Mouse (Mus musculus) midbrain, embryonic 14.5 days (tissue): ENCODE measurements at regions not wholly inside any gene's neighbourhood (a gene's known extent, or its start where the extent isn't known, plus 50 kb on each side); places are given as distances from the start of the nearest gene placed in this dataset.

Experiments
- ATAC-seq: fragments of 200-750 bp; cut with Nextera tagmentation; 2 replicates; pipeline ENCODE4 v1.8.0; 2017; ENCODE audit warnings: moderate number of reproducible peaks, moderate library complexity; ENCODE audit not compliant: low FRiP score, low TSS enrichment
- DNase-seq: peaks from one replicate; pipeline ENCODE4 v3.0.0-alpha.2; 2015
- H3K27ac ChIP-seq: fragments of 300-500 bp; sonication (generic); replicated peaks from 2 replicates; pipeline ENCODE4 v1.5.1; 2014; ENCODE audit warnings: mild to moderate bottlenecking, low read depth, low read length, moderate library complexity
- H3K27me3 ChIP-seq: fragments of 300-500 bp; sonication (generic); 2 replicates; pipeline ENCODE4 v1.6.1; 2014; ENCODE audit warnings: low read length, control low read depth, mixed read lengths; ENCODE audit not compliant: control insufficient read depth, insufficient read depth
- H3K36me3 ChIP-seq: fragments of 300-500 bp; sonication (generic); 2 replicates; pipeline ENCODE4 v1.6.1; 2014; ENCODE audit warnings: low read length, control low read depth; ENCODE audit not compliant: control insufficient read depth, insufficient read depth
- H3K4me1 ChIP-seq: fragments of 300-500 bp; sonication (generic); 2 replicates; pipeline ENCODE4 v1.6.1; 2014; ENCODE audit warnings: mild to moderate bottlenecking, antibody characterized with exemption, low read length, control low read depth; ENCODE audit not compliant: control insufficient read depth, insufficient read depth
- H3K4me2 ChIP-seq: fragments of 300-500 bp; sonication (generic); 2 replicates; pipeline ENCODE4 v1.6.1; 2014; ENCODE audit warnings: mild to moderate bottlenecking, low read length, moderate library complexity
- H3K4me3 ChIP-seq: fragments of 300-500 bp; sonication (generic); replicated peaks from 2 replicates; pipeline ENCODE4 v1.5.1; 2014; ENCODE audit warnings: low read depth, low read length
- H3K9ac ChIP-seq: fragments of 300-500 bp; sonication (generic); replicated peaks from 2 replicates; pipeline ENCODE4 v1.6.1; 2014; ENCODE audit warnings: mild to moderate bottlenecking, low read length, moderate library complexity
- H3K9me3 ChIP-seq: fragments of 300-500 bp; sonication (generic); 2 replicates; pipeline ENCODE4 v1.6.1; 2016; ENCODE audit warnings: low read length, control low read depth, mixed read lengths; ENCODE audit not compliant: control insufficient read depth
- WGBS: fragments of 180-500 bp; shearing (Covaris S2); extraction: QIAGEN DNeasy Blood & Tissue Kit; methylation state at CpG from one replicate; pipeline ENCODE4 v1.1.7; 2014; 5-methylcytosine and 5-hydroxymethylcytosine counted together

- DNase-seq (no peak), ATAC-seq (no peak)
- no peak overlapping the region for H3K9ac ChIP-seq
- H3K9me3 ChIP-seq, result no peaks in the 10 kb centered on the region
- H3K4me2 ChIP-seq, result no peak overlapping the region
- no peak overlapping the region for H3K4me3 ChIP-seq
- no peaks in the 10 kb centered on the region for H3K36me3 ChIP-seq
- WGBS, result 90% methylated on average over 3 of the region's 3 CpGs
- H3K27ac ChIP-seq, result no peak overlapping the region
- H3K27me3 ChIP-seq, result no peaks in the 10 kb centered on the region
- no peaks in the 10 kb centered on the region for H3K4me1 ChIP-seq
Measured at GRCm38 (mm10) chr3:133901931-133902330, 334.4 kb upstream of the Cxxc4 start.

DNA sequence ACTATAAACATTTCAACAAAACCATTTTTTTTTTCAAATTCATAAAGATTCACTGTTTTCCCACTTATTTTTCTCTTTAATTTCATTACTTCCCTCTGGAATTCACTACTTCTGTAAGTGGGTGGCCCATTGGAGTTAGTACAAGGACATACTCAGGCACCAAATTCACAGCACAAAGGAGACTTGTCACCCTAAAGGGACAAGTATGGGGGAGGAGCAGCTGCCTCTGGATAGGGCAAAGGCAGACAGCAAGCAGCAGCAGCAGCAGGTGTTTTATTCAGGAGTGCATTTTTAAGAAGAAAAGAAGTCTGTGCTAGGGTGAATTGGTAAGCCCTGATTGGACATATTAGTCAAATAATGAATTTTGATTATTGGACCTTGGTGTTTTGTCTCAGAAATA is 314.1 kb upstream of the Cxxc4 start:
- Histone ChIP-seq H3K27ac (no peak overlapping the region), H3K4me3 (no peak overlapping the region), H3K4me2 (no peak overlapping the region), H3K4me1 (no peaks in the 10 kb centered on the region), H3K27me3 (no peaks in the 10 kb centered on the region), H3K9me3 (no peaks in the 10 kb centered on the region), H3K36me3 (no peaks in the 10 kb centered on the region), H3K9ac (no peak overlapping the region)
- ATAC-seq, result no peak
- peak; percentile 3 for DNase-seq

- 86% methylated on average over 2 of the region's 2 CpGs for WGBS
- ATAC-seq (no peak), DNase-seq (no peak)
- Histone ChIP-seq H3K36me3 (no peaks in the 10 kb centered on the region), H3K27me3 (no peaks in the 10 kb centered on the region), H3K4me2 (no peak overlapping the region), H3K4me1 (no peaks in the 10 kb centered on the region), H3K9me3 (no peaks in the 10 kb centered on the region), H3K27ac (no peak overlapping the region), H3K4me3 (no peak overlapping the region), H3K9ac (no peak overlapping the region)
Measured at GRCm38 (mm10) chr3:133965322-133965721, 271.0 kb upstream of the Cxxc4 start.

GRCm38 (mm10) chr3:133968176-133968575 is 268.1 kb upstream of the Cxxc4 start:
- Histone ChIP-seq H3K4me3 (no peak overlapping the region), H3K9me3 (no peaks in the 10 kb centered on the region), H3K4me2 (no peak overlapping the region), H3K27me3 (no peaks in the 10 kb centered on the region), H3K27ac (no peak overlapping the region), H3K36me3 (no peaks in the 10 kb centered on the region), H3K4me1 (no peaks in the 10 kb centered on the region), H3K9ac (no peak overlapping the region)
- ATAC-seq (no peak), DNase-seq (peak; percentile 19)
- WGBS, result 77% methylated on average over 6 of the region's 6 CpGs

DNA sequence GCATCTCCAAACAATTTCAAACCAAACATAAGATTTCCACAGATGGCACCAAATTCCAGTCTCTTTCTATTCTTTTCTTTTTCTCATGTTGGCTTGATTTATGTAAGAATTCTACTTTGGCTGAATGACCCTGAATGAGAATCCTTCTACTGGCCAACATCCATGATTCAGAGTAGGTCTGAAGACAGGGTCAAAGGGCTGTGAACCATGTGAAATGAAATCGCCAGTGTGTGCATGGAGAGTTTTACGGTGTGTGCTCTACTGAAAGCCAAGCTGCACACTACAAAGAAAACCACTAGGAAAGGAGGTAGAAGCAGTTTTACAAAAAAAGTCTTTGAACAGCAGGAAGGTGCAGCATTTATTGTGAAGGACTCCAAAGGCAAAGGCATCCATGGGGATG is 263.5 kb upstream of the Cxxc4 start:
- 51% methylated on average over 2 of the region's 2 CpGs for WGBS
- Histone ChIP-seq H3K4me3 (no peak overlapping the region), H3K9ac (no peak overlapping the region), H3K27ac (no peak overlapping the region), H3K4me1 (no peaks in the 10 kb centered on the region), H3K27me3 (no peaks in the 10 kb centered on the region), H3K4me2 (no peak overlapping the region), H3K36me3 (no peaks in the 10 kb centered on the region), H3K9me3 (no peaks in the 10 kb centered on the region)
- no peak for ATAC-seq
- DNase-seq, result no peak

DNA sequence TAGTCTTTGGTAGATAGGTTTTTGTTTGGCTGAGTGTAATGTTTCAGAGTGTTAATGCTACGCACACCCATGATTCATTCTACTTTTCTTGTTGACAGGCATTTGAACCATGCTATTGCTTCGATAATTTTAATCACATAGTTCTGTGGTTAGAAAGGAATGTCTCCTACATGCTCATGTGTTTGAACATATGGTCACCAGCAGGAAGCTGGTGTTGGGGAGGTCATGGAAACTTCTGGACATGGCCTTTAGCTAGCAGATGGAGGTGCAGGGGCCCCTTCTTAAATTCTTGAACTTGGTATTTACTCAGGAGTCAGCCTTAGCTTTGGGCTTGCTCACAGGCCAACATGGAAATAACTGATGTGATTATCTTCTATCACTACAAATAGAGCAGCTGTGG is 248.6 kb upstream of the Cxxc4 start:
- WGBS, result 94% methylated on average over 2 of the region's 2 CpGs
- no peaks in the 10 kb centered on the region for H3K9me3 ChIP-seq
- H3K4me3 ChIP-seq, result no peak overlapping the region
- ATAC-seq (no peak), DNase-seq (no peak)
- no peak overlapping the region for H3K9ac ChIP-seq
- H3K4me2 ChIP-seq, result no peak overlapping the region
- no peaks in the 10 kb centered on the region for H3K27me3 ChIP-seq
- no peaks in the 10 kb centered on the region for H3K4me1 ChIP-seq
- H3K27ac ChIP-seq, result no peak overlapping the region
- no peaks in the 10 kb centered on the region for H3K36me3 ChIP-seq

DNA sequence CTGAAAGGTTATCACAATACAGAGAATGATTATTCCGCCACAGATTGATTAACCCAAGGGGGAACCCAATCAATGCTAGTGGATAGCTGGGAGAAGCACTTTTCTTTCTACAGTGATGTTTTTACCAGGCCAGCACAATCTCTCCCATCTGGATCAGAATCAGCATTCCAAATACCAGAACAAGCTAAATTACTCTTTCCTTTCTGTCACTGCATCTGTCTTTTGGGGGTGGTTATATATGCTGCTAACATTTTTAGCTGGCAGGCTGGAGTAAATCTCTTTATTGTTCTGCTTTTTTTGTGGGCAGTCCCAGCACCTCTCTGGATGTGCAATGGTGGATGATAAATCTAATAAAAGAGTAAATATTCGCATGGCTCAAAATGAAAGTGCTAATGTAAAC is 242.3 kb upstream of the Cxxc4 start:
- no peaks in the 10 kb centered on the region for H3K27me3 ChIP-seq
- H3K27ac ChIP-seq, result no peak overlapping the region
- WGBS, result 81% methylated on average over 2 of the region's 2 CpGs
- no peaks in the 10 kb centered on the region for H3K4me1 ChIP-seq
- no peak overlapping the region for H3K4me3 ChIP-seq
- no peaks in the 10 kb centered on the region for H3K9me3 ChIP-seq
- DNase-seq (no peak), ATAC-seq (no peak)
- no peak overlapping the region for H3K4me2 ChIP-seq
- no peaks in the 10 kb centered on the region for H3K36me3 ChIP-seq
- H3K9ac ChIP-seq, result no peak overlapping the region

- H3K4me3 ChIP-seq, result no peak overlapping the region
- no peaks in the 10 kb centered on the region for H3K4me1 ChIP-seq
- no peak overlapping the region for H3K27ac ChIP-seq
- DNase-seq, result peak; percentile 14
- no peak overlapping the region for H3K4me2 ChIP-seq
- no peaks in the 10 kb centered on the region for H3K36me3 ChIP-seq
- H3K9me3 ChIP-seq, result no peaks in the 10 kb centered on the region
- no peaks in the 10 kb centered on the region for H3K27me3 ChIP-seq
- 81% methylated on average over 8 of the region's 8 CpGs for WGBS
- ATAC-seq, result no peak
- no peak overlapping the region for H3K9ac ChIP-seq
Measured at GRCm38 (mm10) chr3:133999965-134000364, 236.3 kb upstream of the Cxxc4 start.

DNA sequence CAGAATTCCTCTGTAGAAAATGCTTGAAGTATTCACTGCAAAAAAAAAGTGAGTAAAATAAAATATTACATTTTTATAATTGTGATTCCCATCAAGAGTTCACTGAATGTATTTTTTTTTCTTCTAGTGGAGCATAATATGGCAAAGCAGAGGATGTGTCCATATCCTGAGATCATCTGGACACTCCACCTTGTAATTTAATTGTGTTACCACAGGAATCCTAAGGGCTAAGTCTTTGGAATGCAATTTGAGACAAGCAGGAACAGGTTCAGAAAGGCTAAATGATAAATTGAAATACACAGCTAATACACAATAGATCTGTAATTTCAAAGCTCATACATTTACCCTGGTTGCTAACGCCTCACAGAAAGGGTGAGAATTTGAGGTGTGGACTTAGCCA is 235.7 kb upstream of the Cxxc4 start:
- no peak overlapping the region for H3K4me2 ChIP-seq
- ATAC-seq, result no peak
- H3K9me3 ChIP-seq, result no peaks in the 10 kb centered on the region
- no peak overlapping the region for H3K27ac ChIP-seq
- no peaks in the 10 kb centered on the region for H3K36me3 ChIP-seq
- 88% methylated on average over 1 of the region's 1 CpGs for WGBS
- H3K27me3 ChIP-seq, result no peaks in the 10 kb centered on the region
- no peaks in the 10 kb centered on the region for H3K4me1 ChIP-seq
- H3K4me3 ChIP-seq, result no peak overlapping the region
- DNase-seq, result no peak
- no peak overlapping the region for H3K9ac ChIP-seq
